Mouse (Mus musculus): ENCODE data around the gene Mtch1. TPM values are rescaled to one million over a fixed set of nuclear protein-coding genes. Genes with fewer than 3 reads are reported as not detected.

Gene Mtch1
- total RNA-seq, 2 experiments from 2014 or later: 54.9 to 89.2 TPM

GRCm38 (mm10) chr17:29313300-29313699 lies 34.4 kb downstream of the Mtch1 start:
- no peak for ATAC-seq (replicated peaks; ENCODE audit: poor library complexity)

GRCm38 (mm10) chr17:29312082-29312481 lies 35.7 kb downstream of the Mtch1 start:
- ATAC-seq (replicated peaks; ENCODE audit: poor library complexity): no peak

GRCm38 (mm10) chr17:29311602-29312001 lies 36.1 kb downstream of the Mtch1 start:
- ATAC-seq (replicated peaks; ENCODE audit: poor library complexity): no peak

GRCm38 (mm10) chr17:29310056-29310623 lies 37.6 kb downstream of the Mtch1 start:
- ATAC-seq (replicated peaks; ENCODE audit: poor library complexity): no peak

GRCm38 (mm10) chr17:29305871-29306270 lies 41.9 kb downstream of the Mtch1 start:
- no peak for ATAC-seq (replicated peaks; ENCODE audit: poor library complexity)

- ATAC-seq (replicated peaks; ENCODE audit: poor library complexity): no peak
Observed at GRCm38 (mm10) chr17:29305058-29305806, 42.5 kb downstream of the Mtch1 start.

- peak; percentile 67 for ATAC-seq (replicated peaks; ENCODE audit: poor library complexity)
Observed at GRCm38 (mm10) chr17:29304376-29305057, 43.2 kb downstream of the Mtch1 start.

GRCm38 (mm10) chr17:29303856-29304255 lies 43.9 kb downstream of the Mtch1 start:
- no peak for ATAC-seq (replicated peaks; ENCODE audit: poor library complexity)

GRCm38 (mm10) chr17:29303087-29303486 lies 44.6 kb downstream of the Mtch1 start:
- 0 out of 2 replicates have a peak, but pooled peaks have one; percentile 43 for ATAC-seq (replicated peaks; ENCODE audit: poor library complexity)

GRCm38 (mm10) chr17:29302149-29302548 lies 45.6 kb downstream of the Mtch1 start:
- no peak for ATAC-seq (replicated peaks; ENCODE audit: poor library complexity)

- ATAC-seq (replicated peaks; ENCODE audit: poor library complexity): no peak
Observed at GRCm38 (mm10) chr17:29301421-29301820, 46.3 kb downstream of the Mtch1 start.

GRCm38 (mm10) chr17:29300926-29301325 lies 46.8 kb downstream of the Mtch1 start:
- no peak for ATAC-seq (replicated peaks; ENCODE audit: poor library complexity)

- ATAC-seq (replicated peaks; ENCODE audit: poor library complexity): no peak
Observed at GRCm38 (mm10) chr17:29299282-29299681, 48.5 kb downstream of the Mtch1 start.

- ATAC-seq (replicated peaks; ENCODE audit: poor library complexity): no peak
Observed at GRCm38 (mm10) chr17:29297813-29298212, 49.9 kb downstream of the Mtch1 start.

GRCm38 (mm10) chr17:29297321-29297720 lies 50.4 kb downstream of the Mtch1 start:
- ATAC-seq (replicated peaks; ENCODE audit: poor library complexity): no peak

GRCm38 (mm10) chr17:29295835-29296234 lies 51.9 kb downstream of the Mtch1 start:
- no peak for ATAC-seq (replicated peaks; ENCODE audit: poor library complexity)

GRCm38 (mm10) chr17:29293807-29294605 lies 53.7 kb downstream of the Mtch1 start:
- ATAC-seq (replicated peaks; ENCODE audit: poor library complexity): no peak

- ATAC-seq (replicated peaks; ENCODE audit: poor library complexity): no peak
Observed at GRCm38 (mm10) chr17:29292996-29293395, 54.7 kb downstream of the Mtch1 start.

GRCm38 (mm10) chr17:29291793-29292192 lies 55.9 kb downstream of the Mtch1 start:
- ATAC-seq (replicated peaks; ENCODE audit: poor library complexity): no peak

GRCm38 (mm10) chr17:29282216-29282952 lies 65.3 kb downstream of the Mtch1 start:
- no peak for ATAC-seq (replicated peaks; ENCODE audit: poor library complexity)

Data from megakaryocyte progenitor cell, adult 5-6 weeks (primary cell).